Comparison of ENCODE assay signal across 10 mouse cellular contexts in the genomic region with DNA sequence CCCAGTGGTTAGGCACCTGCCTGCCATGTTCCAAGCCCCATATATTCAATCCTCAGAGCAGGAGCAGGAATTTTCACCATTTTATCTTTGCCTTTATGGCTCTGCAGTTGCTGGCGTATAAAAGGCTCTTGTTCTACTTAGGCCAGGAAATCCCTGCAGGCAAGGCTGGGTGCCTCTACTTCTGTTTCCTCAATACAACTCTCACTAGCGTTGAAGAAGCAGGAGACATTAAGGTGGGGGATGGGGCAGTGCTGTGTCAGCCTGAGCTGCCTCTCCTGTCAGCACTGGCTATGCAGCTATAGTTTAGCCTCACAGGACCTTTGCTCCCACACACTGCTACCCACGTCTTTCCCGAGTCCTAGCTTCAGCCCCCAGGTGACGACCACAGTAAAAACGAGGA. TPM values are rescaled to one million over a fixed set of nuclear protein-coding genes. Genes with fewer than 3 reads are reported as not detected.
DNase-seq lines count a peak whose midpoint lies in the region; ATAC-seq and TF ChIP-seq lines count a peak whose summit lies in the region.
"Had no signal": no experiment of that assay in that cellular context is flagged by ENCODE, and none has a peak within 500 bp of the region (broad histone marks: within the 10 kb centered on the region; RNA-seq: fewer than 3 reads in every experiment).

No protein-coding gene starts in this region.

- no peak for TF ChIP-seq EP300 in lung, postnatal 0 days (IDR thresholded peaks at IDR 0.05)

- no peak overlapping the region for H3K9ac ChIP-seq in heart, embryonic 11.5 days (ENCODE audit: low read depth, low read length)
- H3K9ac ChIP-seq in lung, postnatal 0 days (replicated peaks; ENCODE audit: low read depth) = no peak overlapping the region
- H3K9ac ChIP-seq in midbrain, embryonic 15.5 days = no peak overlapping the region

- intact Hi-C loops in heart, postnatal 10 days (cut with DNase I) = no loop called here

- no peak for DNase-seq in heart, postnatal 10 days
- no peak for DNase-seq in lung, postnatal 0 days (ENCODE audit: low spot score)
- no peak for DNase-seq in lung, postnatal 4 days
- DNase-seq in limb, embryonic 10.5 days (ENCODE audit: low spot score) = no peak
- no peak for DNase-seq in Muller cell, postnatal 12 days (ENCODE audit: inconsistent ontology term)
- DNase-seq: cerebellum, adult 2 months had no signal

- peaks cover 31% of the 10 kb centered on the region for H3K36me3 ChIP-seq in heart, embryonic 11.5 days (ENCODE audit: control insufficient read depth, insufficient read depth, low read length)
- peaks cover 30% of the 10 kb centered on the region for H3K36me3 ChIP-seq in lung, postnatal 0 days (ENCODE audit: insufficient read depth, low read length)
- H3K36me3 ChIP-seq in limb, embryonic 10.5 days = peaks cover 81% of the 10 kb centered on the region
- peaks cover 59% of the 10 kb centered on the region for H3K36me3 ChIP-seq in small intestine, adult 2 months (ENCODE audit: control insufficient read depth, insufficient read depth, low read length)
- H3K36me3 ChIP-seq in midbrain, embryonic 15.5 days (replicated peaks) = no peaks in the 10 kb centered on the region

- no peaks in the 10 kb centered on the region for H3K9me3 ChIP-seq in heart, embryonic 11.5 days (replicated peaks; ENCODE audit: control insufficient read depth, low read length)
- H3K9me3 ChIP-seq in lung, postnatal 0 days (ENCODE audit: low read length) = no peaks in the 10 kb centered on the region
- H3K9me3 ChIP-seq in limb, embryonic 10.5 days (replicated peaks) = no peaks in the 10 kb centered on the region
- H3K9me3 ChIP-seq in midbrain, embryonic 15.5 days = no peaks in the 10 kb centered on the region

- peak overlapping the region; percentile 67; the same call in 1 of the 2 replicates for H3K27ac ChIP-seq in heart, embryonic 11.5 days (ENCODE audit: low read depth, low read length)
- peak overlapping the region; percentile 32 for H3K27ac ChIP-seq in lung, postnatal 0 days (ENCODE audit: low read length)
- peak overlapping the region; percentile 7; the same call in 1 of the 2 replicates for H3K27ac ChIP-seq in limb, embryonic 10.5 days
- H3K27ac ChIP-seq in small intestine, adult 2 months (ENCODE audit: insufficient read depth, low read depth, low read length) = peak overlapping the region; percentile 71
- H3K27ac ChIP-seq in midbrain, embryonic 15.5 days = no peak overlapping the region

- peaks cover 11% of the 10 kb centered on the region for H3K4me1 ChIP-seq in heart, embryonic 11.5 days (ENCODE audit: control insufficient read depth, insufficient read depth, low read length)
- no peaks in the 10 kb centered on the region for H3K4me1 ChIP-seq in lung, postnatal 0 days (ENCODE audit: insufficient read depth, low read depth, low read length)
- peaks cover 16% of the 10 kb centered on the region; the same call in 1 of the 2 replicates for H3K4me1 ChIP-seq in limb, embryonic 10.5 days
- peaks cover 31% of the 10 kb centered on the region for H3K4me1 ChIP-seq in small intestine, adult 2 months (ENCODE audit: control insufficient read depth, insufficient read depth, insufficient read length, low read length)
- no peaks in the 10 kb centered on the region for H3K4me1 ChIP-seq in midbrain, embryonic 15.5 days

- H3K27me3 ChIP-seq in heart, embryonic 11.5 days (ENCODE audit: control insufficient read depth, insufficient read depth, low read length) = no peaks in the 10 kb centered on the region
- H3K27me3 ChIP-seq in lung, postnatal 0 days (replicated peaks; ENCODE audit: insufficient read depth, low read length) = no peaks in the 10 kb centered on the region
- no peaks in the 10 kb centered on the region for H3K27me3 ChIP-seq in limb, embryonic 10.5 days (ENCODE audit: low read depth, poor library complexity, severe bottlenecking)
- H3K27me3 ChIP-seq in small intestine, adult 2 months (ENCODE audit: control insufficient read depth, insufficient read depth, low read length) = no peaks in the 10 kb centered on the region
- no peaks in the 10 kb centered on the region for H3K27me3 ChIP-seq in midbrain, embryonic 15.5 days (replicated peaks)

- 67% methylated on average over 6 of the region's 6 CpGs for WGBS in heart, embryonic 11.5 days (ENCODE audit: insufficient replicate concordance)
- 51% methylated on average over 6 of the region's 6 CpGs for WGBS in lung, postnatal 0 days
- 75% methylated on average over 6 of the region's 6 CpGs for WGBS in limb, embryonic 10.5 days
- 73% methylated on average over 6 of the region's 6 CpGs for WGBS in small intestine, adult 2 months
- 81% methylated on average over 6 of the region's 6 CpGs for WGBS in midbrain, embryonic 15.5 days

- no peak for TF ChIP-seq POLR2A in small intestine, adult 2 months (IDR thresholded peaks at IDR 0.05; ENCODE audit: low read depth, low read length)

- H3K4me2 ChIP-seq in heart, embryonic 11.5 days = no peak overlapping the region
- no peak overlapping the region for H3K4me2 ChIP-seq in lung, postnatal 0 days (replicated peaks; ENCODE audit: low read depth, low read length)
- H3K4me2 ChIP-seq in midbrain, embryonic 15.5 days = no peak overlapping the region

- no peak for TF ChIP-seq CTCF in lung, postnatal 0 days (IDR thresholded peaks at IDR 0.05)
- no peak for TF ChIP-seq CTCF in small intestine, adult 2 months (IDR thresholded peaks at IDR 0.05; ENCODE audit: extremely low read depth, insufficient read length, insufficient replicate concordance, low read depth, low read length)

- ATAC-seq in heart, embryonic 11.5 days (replicated peaks; ENCODE audit: insufficient number of reproducible peaks, low FRiP score, low TSS enrichment) = no peak
- no peak for ATAC-seq in lung, postnatal 0 days
- no peak for ATAC-seq in midbrain, embryonic 15.5 days (replicated peaks)
- ATAC-seq: CD4-positive, CD25-positive, alpha-beta regulatory T cell, adult 4 months had no signal

- no peak overlapping the region for H3K4me3 ChIP-seq in heart, embryonic 11.5 days (ENCODE audit: low read depth, low read length)
- H3K4me3 ChIP-seq in lung, postnatal 0 days (ENCODE audit: low read depth, low read length) = no peak overlapping the region
- H3K4me3 ChIP-seq in limb, embryonic 10.5 days = no peak overlapping the region
- no peak overlapping the region for H3K4me3 ChIP-seq in small intestine, adult 2 months (ENCODE audit: low read depth, low read length)
- no peak overlapping the region for H3K4me3 ChIP-seq in midbrain, embryonic 15.5 days

RNA-seq across cellular contexts. Expression of a gene that starts 17.8 kb away (rescaled TPM):
- 13.5 and 15.5 TPM in 2 replicates for polyA plus RNA-seq in heart, embryonic 11.5 days (2014; fragmentation: Nextera tagmentation; extraction: Ambion mirVana)
- 10 to 100 TPM; 12.4 to 13.0 TPM for total RNA-seq in heart, postnatal 10 days (2021)
- polyA plus RNA-seq in lung, postnatal 0 days (2015; fragmentation: Nextera tagmentation; extraction: Ambion mirVana) = 6.4 and 6.8 TPM in 2 replicates
- polyA plus RNA-seq in limb, embryonic 10.5 days (2016; fragmentation: Nextera tagmentation; extraction: Ambion mirVana) = 20.5 and 21.0 TPM in 2 replicates
- 18.4 and 45.0 TPM in 2 replicates for polyA plus RNA-seq in small intestine, adult 2 months (2012; rRNA removed)
- polyA plus RNA-seq in midbrain, embryonic 15.5 days (2015; fragmentation: Nextera tagmentation; extraction: Ambion mirVana) = 3.9 and 5.0 TPM in 2 replicates

RNA-seq across cellular contexts. Expression of a gene that starts 21.2 kb away (rescaled TPM):
- 19.4 and 22.2 TPM in 2 replicates for polyA plus RNA-seq in heart, embryonic 11.5 days (2014; fragmentation: Nextera tagmentation; extraction: Ambion mirVana)
- 10 to 100 TPM; 15.5 to 15.6 TPM for total RNA-seq in heart, postnatal 10 days (2021)
- polyA plus RNA-seq in lung, postnatal 0 days (2015; fragmentation: Nextera tagmentation; extraction: Ambion mirVana) = 30.8 and 34.3 TPM in 2 replicates
- 21.8 and 26.1 TPM in 2 replicates for polyA plus RNA-seq in limb, embryonic 10.5 days (2016; fragmentation: Nextera tagmentation; extraction: Ambion mirVana)
- polyA plus RNA-seq in small intestine, adult 2 months (2012; rRNA removed) = 9.9 and 21.3 TPM in 2 replicates
- 136 and 140 TPM in 2 replicates for polyA plus RNA-seq in midbrain, embryonic 15.5 days (2015; fragmentation: Nextera tagmentation; extraction: Ambion mirVana)

RNA-seq across cellular contexts. Expression of a gene that starts 27.6 kb away (rescaled TPM):
- 0.19 and 0.27 TPM in 2 replicates for polyA plus RNA-seq in heart, embryonic 11.5 days (2014; fragmentation: Nextera tagmentation; extraction: Ambion mirVana)
- total RNA-seq in heart, postnatal 10 days (2021) = 1 to 10 TPM; 2.5 to 4.5 TPM
- not detected in 2 replicates for polyA plus RNA-seq in lung, postnatal 0 days (2015; fragmentation: Nextera tagmentation; extraction: Ambion mirVana)
- 0.11 TPM in 1 of 2 replicates, not detected in the other for polyA plus RNA-seq in limb, embryonic 10.5 days (2016; fragmentation: Nextera tagmentation; extraction: Ambion mirVana)
- 0.91 and 1.3 TPM in 2 replicates for polyA plus RNA-seq in small intestine, adult 2 months (2012; rRNA removed)
- polyA plus RNA-seq in midbrain, embryonic 15.5 days (2015; fragmentation: Nextera tagmentation; extraction: Ambion mirVana) = 44.4 and 55.1 TPM in 2 replicates
- polyA plus RNA-seq: CD4-positive, CD25-positive, alpha-beta regulatory T cell, adult 4 months had no signal

RNA-seq across cellular contexts. Expression of a gene that starts 27.6 kb away (rescaled TPM):
- polyA plus RNA-seq in heart, embryonic 11.5 days (2014; fragmentation: Nextera tagmentation; extraction: Ambion mirVana) = 5.5 and 6.2 TPM in 2 replicates
- total RNA-seq in heart, postnatal 10 days (2021) = 10 to 100 TPM; 52.4 to 54.4 TPM
- 21.6 and 28.5 TPM in 2 replicates for polyA plus RNA-seq in lung, postnatal 0 days (2015; fragmentation: Nextera tagmentation; extraction: Ambion mirVana)
- polyA plus RNA-seq in limb, embryonic 10.5 days (2016; fragmentation: Nextera tagmentation; extraction: Ambion mirVana) = 9.5 and 33.2 TPM in 2 replicates
- polyA plus RNA-seq in small intestine, adult 2 months (2012; rRNA removed) = 27.5 and 31.4 TPM in 2 replicates
- polyA plus RNA-seq in midbrain, embryonic 15.5 days (2015; fragmentation: Nextera tagmentation; extraction: Ambion mirVana) = 36.1 and 46.9 TPM in 2 replicates

Comparison
In these comparisons a context has a peak if more than half of its experiments do, and no peak if none do; other contexts are left out.
1. RNA of a gene that starts 27.6 kb away (polyA plus RNA-seq): 44.4 to 55.1 TPM in midbrain, embryonic 15.5 days; 0.91 to 1.3 TPM in small intestine, adult 2 months, 0.19 to 0.27 TPM in heart, embryonic 11.5 days, 0.11 TPM in limb, embryonic 10.5 days and not detected in lung, postnatal 0 days; every median in the first group is over 10 times any median in the second.